Comparison of ENCODE assay signal across 14 mouse cellular contexts in genomic region chr11:114224706-114225105, GRCm38 (mm10).
"Had no signal": no experiment of that assay in that cellular context is flagged by ENCODE, and none has a peak within 500 bp of the region (broad histone marks: within the 10 kb centered on the region; RNA-seq: fewer than 3 reads in every experiment).

No protein-coding gene starts in this region.

- DNase-seq: kidney, adult 8-10 months; kidney, postnatal 25 days; lung, embryonic 14.5 days; lung, postnatal 10 days; lung, postnatal 4 days; retina, postnatal 1 day; right cerebral cortex, postnatal 4 days; spleen, adult 18-20 months had no signal

- H3K27ac ChIP-seq: left cerebral cortex, adult 2 months; limb, embryonic 10.5 days; liver, embryonic 12.5 days; midbrain, embryonic 10.5 days; midbrain, embryonic 15.5 days; neural tube, embryonic 13.5 days had no signal

- H3K4me2 ChIP-seq: liver, embryonic 12.5 days; lung, embryonic 14.5 days; midbrain, embryonic 15.5 days; neural tube, embryonic 13.5 days had no signal

- H3K4me1 ChIP-seq: liver, embryonic 12.5 days; midbrain, embryonic 15.5 days; neural tube, embryonic 13.5 days had no signal

- H3K9ac ChIP-seq: liver, embryonic 12.5 days; lung, embryonic 14.5 days; midbrain, embryonic 15.5 days; neural tube, embryonic 13.5 days had no signal

- H3K4me3 ChIP-seq: left cerebral cortex, adult 2 months; limb, embryonic 10.5 days; liver, embryonic 12.5 days; midbrain, embryonic 10.5 days; midbrain, embryonic 15.5 days; neural tube, embryonic 13.5 days had no signal

- H3K36me3 ChIP-seq: limb, embryonic 10.5 days; liver, embryonic 12.5 days; midbrain, embryonic 10.5 days; midbrain, embryonic 15.5 days; neural tube, embryonic 13.5 days had no signal

- H3K27me3 ChIP-seq: liver, embryonic 12.5 days; midbrain, embryonic 15.5 days; neural tube, embryonic 13.5 days had no signal

- ATAC-seq: liver, embryonic 12.5 days; midbrain, embryonic 15.5 days had no signal

- H3K9me3 ChIP-seq: limb, embryonic 10.5 days; liver, embryonic 12.5 days; midbrain, embryonic 15.5 days; neural tube, embryonic 13.5 days had no signal
